Comparison of ENCODE assay signal across 30 mouse cellular contexts in the genomic region with DNA sequence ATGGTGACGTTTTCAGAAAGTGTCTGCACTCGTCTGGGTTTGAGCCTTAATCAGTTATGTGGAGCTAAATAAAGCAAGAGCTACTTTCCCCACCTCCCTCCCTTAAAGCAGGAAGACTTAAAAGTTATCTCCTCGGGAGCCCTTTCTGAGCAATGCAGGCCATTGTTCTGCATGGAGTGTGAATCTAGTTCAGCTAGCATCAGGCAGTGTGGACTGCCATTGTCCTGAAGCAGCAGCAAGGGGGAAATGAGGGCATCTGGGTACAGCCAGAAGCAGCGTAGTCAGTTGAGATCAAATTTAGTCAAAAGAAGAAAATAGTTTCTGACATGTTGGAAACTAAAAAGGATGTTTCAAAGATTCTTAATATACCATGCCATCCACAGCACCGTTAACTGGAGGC. TPM values are rescaled to one million over a fixed set of nuclear protein-coding genes. Genes with fewer than 3 reads are reported as not detected.
DNase-seq lines count a peak whose midpoint lies in the region; ATAC-seq lines count a peak whose summit lies in the region.
"Had no signal": no experiment of that assay in that cellular context is flagged by ENCODE, and none has a peak within 500 bp of the region (broad histone marks: within the 10 kb centered on the region; RNA-seq: fewer than 3 reads in every experiment).

No protein-coding gene starts in this region.

- H3K27ac ChIP-seq in forebrain, embryonic 14.5 days (ENCODE audit: low read depth, low read length) = no peak overlapping the region
- H3K27ac ChIP-seq in forebrain, embryonic 11.5 days (ENCODE audit: low read depth, low read length) = no peak overlapping the region
- peak overlapping the region; percentile 26 to 67; a peak in 3 of 4 replicates for H3K27ac ChIP-seq in heart, embryonic 14.5 days (replicated peaks in 1 of 2; ENCODE audit: control insufficient read depth in 1 of 2, insufficient read depth in 1 of 2, low read depth in 2 of 2, low read length in 2 of 2)
- H3K27ac ChIP-seq: embryonic facial prominence, embryonic 15.5 days; liver, embryonic 15.5 days; macrophage; neural tube, embryonic 13.5 days had no signal

- no peak for ATAC-seq in forebrain, embryonic 14.5 days
- ATAC-seq in forebrain, embryonic 11.5 days (replicated peaks; ENCODE audit: low FRiP score) = no peak
- no peak for ATAC-seq in heart, embryonic 14.5 days (ENCODE audit: insufficient number of reproducible peaks, insufficient read depth, low FRiP score, low read depth)
- ATAC-seq: hindbrain, embryonic 16.5 days; intestine, embryonic 16.5 days had no signal

- no peak overlapping the region for H3K9ac ChIP-seq in forebrain, embryonic 14.5 days (ENCODE audit: low read length)
- no peak overlapping the region for H3K9ac ChIP-seq in forebrain, embryonic 11.5 days (ENCODE audit: low read length)
- H3K9ac ChIP-seq in heart, embryonic 14.5 days (ENCODE audit: low read length) = no peak overlapping the region; the same call in 1 of the 2 replicates
- H3K9ac ChIP-seq: embryonic facial prominence, embryonic 15.5 days; liver, embryonic 15.5 days; neural tube, embryonic 13.5 days had no signal

- no peaks in the 10 kb centered on the region for H3K9me3 ChIP-seq in forebrain, embryonic 14.5 days (replicated peaks; ENCODE audit: control insufficient read depth, low read length)
- H3K9me3 ChIP-seq in forebrain, embryonic 11.5 days (ENCODE audit: control insufficient read depth, low read length) = no peaks in the 10 kb centered on the region
- no peaks in the 10 kb centered on the region for H3K9me3 ChIP-seq in heart, embryonic 14.5 days (ENCODE audit: control insufficient read depth, low read length)
- H3K9me3 ChIP-seq: embryonic facial prominence, embryonic 15.5 days; liver, embryonic 15.5 days; neural tube, embryonic 13.5 days had no signal

- no peaks in the 10 kb centered on the region for H3K4me1 ChIP-seq in forebrain, embryonic 14.5 days (ENCODE audit: control insufficient read depth, insufficient read depth, low read length)
- H3K4me1 ChIP-seq in forebrain, embryonic 11.5 days (replicated peaks; ENCODE audit: control insufficient read depth, insufficient read depth, low read length) = no peaks in the 10 kb centered on the region
- H3K4me1 ChIP-seq in heart, embryonic 14.5 days (ENCODE audit: control insufficient read depth in 2 of 2, insufficient read depth in 2 of 2, low read length in 2 of 2) = peaks cover 9 to 12% of the 10 kb centered on the region in 2 experiments
- H3K4me1 ChIP-seq: neural tube, embryonic 13.5 days had no signal

- no peak overlapping the region for H3K4me3 ChIP-seq in forebrain, embryonic 14.5 days (ENCODE audit: low read depth, low read length)
- H3K4me3 ChIP-seq in forebrain, embryonic 11.5 days (ENCODE audit: low read depth, low read length) = no peak overlapping the region
- H3K4me3 ChIP-seq in heart, embryonic 14.5 days (ENCODE audit: control insufficient read depth in 1 of 2, insufficient read depth in 1 of 2, low read depth in 1 of 2, low read length in 2 of 2) = no peak overlapping the region
- H3K4me3 ChIP-seq: embryonic facial prominence, embryonic 15.5 days; liver, embryonic 15.5 days; neural tube, embryonic 13.5 days had no signal

- DNase-seq in forebrain, embryonic 14.5 days (ENCODE audit: low spot score) = peak; percentile 3
- no peak for DNase-seq in forebrain, embryonic 11.5 days (ENCODE audit: low spot score)
- DNase-seq in heart, postnatal 14 days = no peak
- peak; percentile 60 for DNase-seq in brain, adult 2 months (ENCODE audit: low read depth, low spot score)
- peak; percentile 15 for DNase-seq in retina, adult 2 months (ENCODE audit: low read depth, low spot score)
- DNase-seq in left cerebral cortex, postnatal 14 days (ENCODE audit: low spot score in 2 of 2) = no peak
- DNase-seq: adrenal gland, postnatal 25 days; cerebellum, adult 18-20 months; cerebellum, postnatal 25 days; gastrocnemius, postnatal 25 days; kidney, postnatal 4 days; right cerebral cortex, postnatal 25 days; thymus, adult 18-20 months; thymus, postnatal 4 days had no signal

- intact Hi-C loops in heart, postnatal 14 days (cut with DNase I) = no loop called here
- intact Hi-C loops in left cerebral cortex, postnatal 14 days (cut with DNase I) = no loop called here

- no peaks in the 10 kb centered on the region for H3K27me3 ChIP-seq in forebrain, embryonic 14.5 days (replicated peaks; ENCODE audit: control insufficient read depth, insufficient read depth, low read length)
- H3K27me3 ChIP-seq in forebrain, embryonic 11.5 days (ENCODE audit: control insufficient read depth, insufficient read depth, low read length) = no peaks in the 10 kb centered on the region
- H3K27me3 ChIP-seq in heart, embryonic 14.5 days (ENCODE audit: control insufficient read depth, insufficient read depth, low read length) = no peaks in the 10 kb centered on the region
- H3K27me3 ChIP-seq: CH12.LX; embryonic facial prominence, embryonic 15.5 days; liver, embryonic 15.5 days; neural tube, embryonic 13.5 days had no signal

- no peaks in the 10 kb centered on the region for H3K36me3 ChIP-seq in forebrain, embryonic 14.5 days (ENCODE audit: control insufficient read depth, insufficient read depth, low read length)
- no peaks in the 10 kb centered on the region for H3K36me3 ChIP-seq in forebrain, embryonic 11.5 days (ENCODE audit: control insufficient read depth, insufficient read depth, low read length)
- no peaks in the 10 kb centered on the region for H3K36me3 ChIP-seq in heart, embryonic 14.5 days (ENCODE audit: control insufficient read depth, insufficient read depth, low read length)
- H3K36me3 ChIP-seq: liver, embryonic 15.5 days had no signal

- no peak overlapping the region for H3K4me2 ChIP-seq in forebrain, embryonic 14.5 days (ENCODE audit: low read length)
- no peak overlapping the region for H3K4me2 ChIP-seq in forebrain, embryonic 11.5 days (ENCODE audit: low read depth, low read length, severe bottlenecking)
- peak overlapping the region; percentile 34; the same call in 1 of the 2 replicates for H3K4me2 ChIP-seq in heart, embryonic 14.5 days (ENCODE audit: low read length)
- H3K4me2 ChIP-seq: embryonic facial prominence, embryonic 15.5 days; liver, embryonic 15.5 days; midbrain, embryonic 11.5 days; neural tube, embryonic 13.5 days had no signal

- 28% methylated on average over 5 of the region's 5 CpGs for WGBS in forebrain, embryonic 14.5 days
- WGBS in forebrain, embryonic 11.5 days = 29% methylated on average over 5 of the region's 5 CpGs
- WGBS in heart, embryonic 14.5 days = 11% methylated on average over 5 of the region's 5 CpGs

RNA-seq across cellular contexts. Expression of a gene that starts 28.7 kb away (rescaled TPM):
- polyA plus RNA-seq in forebrain, embryonic 14.5 days (2014; fragmentation: Nextera tagmentation; extraction: Ambion mirVana) = 16.2 and 22.1 TPM in 2 replicates
- polyA plus RNA-seq in forebrain, embryonic 11.5 days (2014; fragmentation: Nextera tagmentation; extraction: Ambion mirVana) = 9.4 and 10.0 TPM in 2 replicates
- 3.8 and 4.9 TPM in 2 replicates for polyA plus RNA-seq in heart, embryonic 14.5 days (2014; fragmentation: Nextera tagmentation; extraction: Ambion mirVana)
- 1 to 10 TPM; 4.4 to 4.5 TPM for total RNA-seq in heart, postnatal 14 days (2021)
- 100 to 1,000 TPM; 142 to 145 TPM for total RNA-seq in left cerebral cortex, postnatal 14 days (2021)

RNA-seq across cellular contexts. Expression of a gene that starts 35.2 kb away (rescaled TPM):
- polyA plus RNA-seq in forebrain, embryonic 14.5 days (2014; fragmentation: Nextera tagmentation; extraction: Ambion mirVana) = not detected in 2 replicates
- polyA plus RNA-seq in forebrain, embryonic 11.5 days (2014; fragmentation: Nextera tagmentation; extraction: Ambion mirVana) = not detected in 2 replicates
- polyA plus RNA-seq in heart, embryonic 14.5 days (2014; fragmentation: Nextera tagmentation; extraction: Ambion mirVana) = not detected in 2 replicates
- not detected for total RNA-seq in heart, postnatal 14 days (2021)
- under 1 TPM; 0.13 to 0.42 TPM for total RNA-seq in left cerebral cortex, postnatal 14 days (2021)
- total RNA-seq: adrenal gland, postnatal 25 days; CH12.LX; gastrocnemius, postnatal 25 days; hematopoietic stem cell, adult 5-6 weeks; MEL had no signal
- polyA plus RNA-seq: embryonic facial prominence, embryonic 15.5 days; hindbrain, embryonic 16.5 days; intestine, embryonic 16.5 days; kidney, embryonic 14.5 days; limb, embryonic 14.5 days; liver, embryonic 15.5 days; lung, embryonic 16.5 days; macrophage; midbrain, embryonic 11.5 days; neural tube, embryonic 13.5 days; spleen, adult 2 months; stomach, embryonic 14.5 days had no signal

RNA-seq across cellular contexts. Expression of a gene that starts 40.9 kb away (rescaled TPM):
- 0.20 and 0.46 TPM in 2 replicates for polyA plus RNA-seq in forebrain, embryonic 14.5 days (2014; fragmentation: Nextera tagmentation; extraction: Ambion mirVana)
- polyA plus RNA-seq in forebrain, embryonic 11.5 days (2014; fragmentation: Nextera tagmentation; extraction: Ambion mirVana) = 0.48 and 0.63 TPM in 2 replicates
- polyA plus RNA-seq in heart, embryonic 14.5 days (2014; fragmentation: Nextera tagmentation; extraction: Ambion mirVana) = 0.38 and 0.57 TPM in 2 replicates
- total RNA-seq in heart, postnatal 14 days (2021) = under 1 TPM; 0.07 to 0.12 TPM
- total RNA-seq in left cerebral cortex, postnatal 14 days (2021) = under 1 TPM; 0.66 to 0.76 TPM
- total RNA-seq: adrenal gland, postnatal 25 days; gastrocnemius, postnatal 25 days; hematopoietic stem cell, adult 5-6 weeks had no signal

Comparison
In these comparisons a context has a peak if more than half of its experiments do, and no peak if none do; other contexts are left out.
1. DNase-seq: peak in forebrain, embryonic 14.5 days (single experiment), brain, adult 2 months (single experiment) and retina, adult 2 months (single experiment); none in forebrain, embryonic 11.5 days (single experiment), heart, postnatal 14 days (0 of 2) and left cerebral cortex, postnatal 14 days (0 of 2).
2. H3K27ac ChIP-seq: peak in heart, embryonic 14.5 days (2 of 2); none in forebrain, embryonic 14.5 days (single experiment) and forebrain, embryonic 11.5 days (single experiment).